Mouse (Mus musculus) megakaryocyte, adult 5-6 weeks (primary cell): ENCODE data around the gene AI597479. TPM values are rescaled to one million over a fixed set of nuclear protein-coding genes. Genes with fewer than 3 reads are reported as not detected.
"Not testable (repeated sequence)": the region's sequence is repeated elsewhere in the genome, so short reads cannot be mapped to it uniquely, and the experiment has no call there.

Experiments
- ATAC-seq: 2 replicates; pipeline ENCODE4 v1.8.0; 2016; ENCODE audit warnings: mild to moderate bottlenecking, inconsistent platforms; ENCODE audit not compliant: poor library complexity, severe bottlenecking
- total RNA-seq, 2 experiments: library from RNA; stranded (forward) in 1 of 2; stranded (reverse) in 1 of 2; fragments of 153-499, 151-499 nt in 1 of 2; fragments of 221-1000, 200-1000 nt in 1 of 2; gene quantifications; 2 replicates each; pipeline versions ENCODE4 v1.2.3 to v1.2.4; 2015 to 2017

Gene AI597479
- total RNA-seq, 2 experiments from 2014 or later = 9.3 to 13.4 TPM

DNA sequence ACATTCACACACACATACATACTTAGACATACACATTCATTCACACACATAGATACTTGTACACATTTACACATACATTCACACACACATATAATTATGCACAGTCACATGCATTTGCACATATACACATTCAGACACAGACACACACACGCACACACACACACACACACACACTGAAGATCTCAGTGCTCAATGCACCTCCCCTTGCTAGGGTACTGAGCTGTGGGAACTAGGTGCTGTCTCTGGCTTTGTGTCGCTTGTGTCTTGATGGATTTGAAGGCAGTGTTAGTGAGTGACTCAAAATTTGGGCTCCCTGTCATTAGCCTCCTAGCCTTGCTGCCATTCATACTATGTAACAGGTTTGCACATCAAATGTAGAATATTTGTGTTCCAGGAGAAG lies 24.1 kb downstream of the AI597479 start:
- no peak for ATAC-seq

DNA sequence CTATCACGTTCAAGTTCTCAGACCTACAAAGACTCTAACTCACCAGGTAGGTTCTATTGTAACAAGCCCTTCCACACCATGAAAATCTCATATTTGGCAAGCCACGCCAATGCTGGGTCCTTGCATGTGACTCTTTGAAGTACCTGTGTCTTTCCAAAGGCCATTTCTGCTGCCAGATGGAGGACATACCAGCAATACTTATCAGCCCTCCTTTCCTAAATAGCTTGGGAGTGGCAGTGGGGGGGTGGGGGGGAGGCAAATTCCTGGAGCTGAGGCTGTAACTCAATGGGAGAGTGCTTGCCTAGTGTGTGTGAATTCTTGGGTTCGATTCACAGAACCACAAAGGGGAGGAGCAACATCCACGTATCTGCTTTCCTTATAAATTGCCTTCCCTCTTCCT lies 26.2 kb downstream of the AI597479 start:
- ATAC-seq = no peak

DNA sequence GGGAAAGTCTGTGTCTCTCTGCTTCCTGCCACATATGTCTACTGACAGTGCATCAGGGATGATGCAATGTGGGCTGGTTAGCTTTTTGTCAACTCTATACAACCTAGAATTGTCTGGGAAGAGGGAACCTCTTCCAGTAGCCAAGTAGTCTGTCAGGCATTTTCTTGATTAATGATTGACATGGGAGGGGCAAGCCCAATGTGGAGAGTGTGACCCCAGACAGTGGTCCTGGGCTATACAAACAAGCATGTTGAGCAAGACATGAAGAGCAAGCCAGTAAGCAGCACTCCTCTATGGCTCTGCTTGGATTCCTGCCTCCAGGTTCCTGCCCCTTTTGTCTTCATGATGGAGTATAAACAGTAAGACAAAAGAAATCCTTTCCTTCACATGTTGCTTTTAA lies 28.7 kb downstream of the AI597479 start:
- no peak for ATAC-seq

DNA sequence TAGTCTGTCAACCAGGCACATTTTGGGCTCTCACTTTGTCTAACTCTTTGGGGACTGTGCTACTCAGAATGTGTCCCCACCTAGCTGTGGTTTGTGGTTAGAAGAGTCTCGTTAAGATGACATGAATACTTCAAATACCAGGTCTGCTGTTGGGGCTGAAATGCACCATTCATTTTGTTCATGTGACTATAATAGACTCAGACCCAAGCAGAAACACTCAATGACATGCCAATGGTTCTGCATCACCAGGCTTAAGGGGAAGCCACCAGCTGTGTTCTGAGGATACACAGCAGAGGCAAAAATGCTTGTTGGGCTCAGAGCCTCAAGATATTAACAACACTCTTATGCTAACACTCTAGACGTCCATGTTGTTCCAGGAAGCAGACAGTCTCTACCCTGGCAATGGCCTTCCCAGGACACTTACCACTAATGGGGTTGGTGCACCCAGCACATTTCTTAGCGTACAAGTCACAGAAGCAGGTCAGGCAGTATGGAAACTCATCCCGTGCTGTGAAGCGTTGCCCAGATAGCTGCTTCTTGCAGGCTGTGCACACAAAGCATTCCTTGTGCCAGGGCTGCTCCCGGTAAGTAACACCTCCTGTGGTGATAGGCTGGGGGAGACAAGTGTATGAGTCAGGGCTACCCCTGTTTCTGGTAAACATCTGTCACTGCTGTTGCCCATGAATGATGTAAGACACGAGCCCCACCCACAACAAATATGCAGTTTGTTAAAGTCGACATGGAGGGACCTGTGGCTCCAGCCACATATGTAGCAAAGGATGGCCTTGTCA lies 29.5 kb downstream of the AI597479 start:
- ATAC-seq = no peak

DNA sequence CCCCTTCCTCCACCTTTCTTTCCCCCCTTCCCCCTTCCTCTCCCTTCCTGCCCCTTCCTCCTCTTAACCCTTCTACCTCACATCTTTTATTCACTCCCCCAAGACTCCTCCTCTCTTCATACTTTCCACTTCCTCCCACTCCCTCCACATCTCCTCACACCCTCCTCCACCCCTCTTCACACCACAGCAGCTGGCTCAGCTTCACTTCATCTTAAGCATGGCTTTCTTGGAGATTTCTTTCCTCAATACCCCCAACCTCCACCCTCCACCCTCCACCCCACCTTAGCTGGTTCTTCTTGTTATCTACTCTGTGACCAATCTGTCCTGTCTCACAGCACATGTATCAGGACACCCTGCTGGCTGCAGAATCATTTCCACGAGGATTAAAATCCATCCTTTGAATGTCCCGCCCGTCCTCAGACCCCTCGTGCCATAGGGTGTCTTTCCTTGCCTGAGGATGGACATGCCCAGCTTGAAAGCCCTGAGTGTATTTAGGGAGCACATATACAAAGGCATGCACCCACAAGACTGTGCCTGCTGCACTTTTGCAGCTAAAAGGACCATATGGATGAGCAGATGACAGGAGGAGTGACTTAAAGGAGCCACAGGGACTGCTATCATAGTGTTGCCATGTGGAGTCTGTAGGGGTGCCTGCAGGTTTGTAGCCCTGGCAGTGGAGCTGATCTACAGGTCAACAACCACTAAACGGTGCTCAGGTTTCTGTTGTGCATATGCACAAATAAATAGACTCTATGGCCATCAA lies 31.9 kb downstream of the AI597479 start:
- 0 out of 2 replicates have a peak, but pooled peaks have one; percentile 30 for ATAC-seq

DNA sequence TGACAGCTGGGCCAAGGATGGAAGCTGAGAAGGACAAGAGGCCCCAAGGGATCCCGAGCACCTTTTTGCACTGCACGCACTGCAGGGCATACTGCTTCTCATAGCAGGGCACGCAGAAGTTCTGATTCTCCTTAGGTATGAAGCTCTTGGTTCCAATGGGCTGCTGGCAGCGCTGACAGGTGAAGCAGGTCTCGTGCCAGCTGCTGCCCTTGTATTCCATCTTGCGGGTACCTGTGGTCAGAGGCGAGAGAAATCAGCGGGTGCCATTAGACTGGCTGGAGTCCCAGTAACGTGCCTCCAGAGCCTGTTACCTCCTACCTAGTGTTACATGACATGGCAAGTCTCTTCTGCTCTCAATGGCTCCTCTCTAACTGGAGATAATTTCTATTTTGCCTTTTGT lies 33.1 kb downstream of the AI597479 start:
- no peak for ATAC-seq

DNA sequence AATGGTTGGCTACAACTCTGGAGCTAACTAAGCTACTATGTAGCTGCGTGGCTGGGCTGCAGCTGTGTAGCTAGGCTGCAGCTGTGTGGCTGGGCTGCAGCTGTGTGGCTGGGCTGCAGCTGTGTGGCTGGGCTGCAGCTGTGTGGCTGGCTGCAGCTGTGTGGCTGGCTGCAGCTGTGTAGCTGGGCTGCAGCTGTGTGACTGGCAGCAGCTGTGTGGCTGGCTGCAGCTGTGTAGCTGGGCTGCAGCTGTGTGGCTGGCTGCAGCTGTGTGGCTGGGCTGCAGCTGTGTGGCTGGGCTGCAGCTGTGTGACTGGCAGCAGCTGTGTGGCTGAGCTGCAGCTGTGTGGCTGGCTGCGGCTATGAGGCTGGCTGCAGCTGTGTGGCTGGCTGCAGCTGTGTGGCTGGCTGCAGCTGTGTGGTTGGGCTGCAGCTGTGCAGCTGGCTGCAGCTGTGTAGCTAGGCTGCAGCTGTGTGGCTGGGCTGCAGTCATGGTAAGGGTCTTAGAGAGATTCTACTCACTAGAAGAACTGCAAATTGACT lies 38.0 kb downstream of the AI597479 start:
- ATAC-seq = not testable (repeated sequence)

DNA sequence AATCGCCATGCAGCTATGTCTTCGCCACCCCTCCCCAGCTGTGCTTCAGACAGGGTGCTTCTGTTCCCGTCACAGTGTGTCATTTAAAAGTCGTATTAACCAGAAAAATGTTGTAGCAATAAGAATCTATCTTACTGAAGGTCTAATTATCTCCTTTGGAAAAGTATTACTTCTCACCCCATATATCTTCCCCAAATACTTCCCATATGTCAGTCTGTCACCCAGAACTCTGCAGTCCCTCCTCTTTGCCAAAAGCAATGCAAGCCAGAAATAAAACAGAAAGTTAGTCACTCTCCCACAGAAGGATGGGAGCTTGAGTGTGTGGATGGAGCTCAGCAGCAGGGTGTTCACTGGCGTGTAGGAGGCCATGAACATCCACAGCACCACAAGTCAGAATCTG lies 38.8 kb downstream of the AI597479 start:
- no peak for ATAC-seq

DNA sequence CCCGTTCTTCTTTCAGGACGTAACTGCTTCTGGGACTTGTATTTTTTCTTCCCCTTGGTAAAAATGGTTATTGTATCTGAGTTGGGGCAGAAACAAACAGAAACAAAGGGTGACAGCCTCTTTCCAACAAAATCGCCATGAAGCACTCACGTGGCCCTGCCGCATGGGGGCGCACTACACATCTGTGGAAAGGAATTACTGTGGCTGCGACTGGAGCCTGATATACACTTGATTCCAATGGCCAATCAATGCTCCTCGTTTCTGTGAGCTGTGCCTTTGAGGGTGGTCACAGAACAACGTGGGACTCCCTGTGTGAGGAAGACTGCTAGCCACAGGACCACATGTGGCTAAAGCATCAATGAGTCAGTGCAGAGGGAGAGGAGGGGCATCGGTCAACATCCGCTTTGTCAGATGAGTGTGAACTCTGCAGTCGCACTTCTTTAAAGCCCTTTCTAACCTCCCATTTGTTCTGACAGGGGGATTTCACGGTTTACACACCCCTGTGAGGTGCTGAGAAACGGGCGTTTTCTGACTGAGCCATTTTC lies 39.8 kb downstream of the AI597479 start:
- no peak; the same call in 1 of the 2 replicates for ATAC-seq

DNA sequence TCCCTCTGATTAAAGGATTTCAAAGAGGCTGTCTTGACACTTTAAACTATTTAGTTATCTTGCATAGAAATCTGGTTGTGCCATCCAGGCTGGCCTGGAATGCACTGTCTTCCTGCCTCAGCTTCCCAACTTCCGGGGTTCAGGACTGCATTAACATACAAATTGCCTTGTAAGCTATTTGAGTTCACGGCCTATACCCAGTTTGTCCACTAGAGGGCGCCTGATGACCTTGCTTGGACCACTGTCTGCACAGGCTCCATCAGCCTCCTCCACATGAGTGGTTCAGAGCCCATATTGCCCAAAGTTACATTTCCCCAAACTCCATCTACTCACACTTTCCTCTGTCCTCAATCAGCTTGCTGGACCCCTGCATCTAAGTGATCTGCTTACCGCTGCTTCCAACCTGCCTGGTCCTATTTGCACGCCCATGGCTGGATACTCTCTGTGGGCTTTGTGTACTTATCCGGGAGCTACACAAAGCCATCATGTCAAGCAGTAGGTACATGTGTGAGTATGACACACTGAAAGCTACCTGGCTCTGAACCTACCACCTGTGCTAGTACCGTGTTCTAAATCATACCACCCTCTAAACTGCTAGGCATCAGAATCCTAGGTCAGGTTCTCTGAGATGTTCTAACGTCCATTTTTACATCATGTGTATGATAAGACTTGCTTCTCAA lies 41.2 kb downstream of the AI597479 start:
- ATAC-seq = peak; percentile 90

DNA sequence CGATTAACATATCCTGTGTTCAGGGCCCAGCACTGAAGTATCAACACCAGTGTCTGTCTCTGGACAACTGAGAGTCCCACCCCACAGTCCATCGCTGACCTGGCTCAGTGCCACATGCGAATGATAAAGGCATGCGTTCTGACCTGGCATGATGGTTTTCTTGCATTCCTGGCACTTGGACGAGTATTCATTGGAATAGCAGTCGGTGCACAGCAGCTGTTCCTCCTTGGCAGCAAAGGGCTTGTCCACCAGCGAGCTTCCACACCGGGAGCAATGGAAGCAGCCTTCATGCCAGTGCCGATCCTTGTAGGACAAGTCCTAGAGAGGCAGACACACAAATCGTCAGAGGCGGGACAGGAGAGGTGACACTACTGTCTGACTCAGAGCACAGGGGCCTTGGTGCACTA lies 43.0 kb downstream of the AI597479 start:
- ATAC-seq = no peak

DNA sequence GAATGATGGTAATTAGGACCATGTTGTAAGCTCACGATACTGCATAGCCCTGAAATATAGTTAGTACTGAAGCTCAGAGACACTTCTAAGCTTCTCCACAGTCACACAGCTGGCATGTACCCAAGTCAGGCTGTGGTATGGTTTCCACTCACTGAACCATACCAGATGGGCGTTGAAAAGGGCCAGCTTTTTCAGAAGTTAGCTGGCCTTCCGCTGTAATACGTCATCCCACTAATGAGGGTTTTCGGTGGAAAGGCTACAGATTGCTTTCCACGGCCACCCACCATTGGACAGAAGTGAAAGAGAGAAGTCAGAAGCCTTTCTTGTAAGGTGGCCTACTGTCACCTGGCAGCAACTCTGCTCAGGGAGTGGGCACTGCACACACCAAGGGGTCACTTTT lies 44.3 kb downstream of the AI597479 start:
- ATAC-seq = no peak

DNA sequence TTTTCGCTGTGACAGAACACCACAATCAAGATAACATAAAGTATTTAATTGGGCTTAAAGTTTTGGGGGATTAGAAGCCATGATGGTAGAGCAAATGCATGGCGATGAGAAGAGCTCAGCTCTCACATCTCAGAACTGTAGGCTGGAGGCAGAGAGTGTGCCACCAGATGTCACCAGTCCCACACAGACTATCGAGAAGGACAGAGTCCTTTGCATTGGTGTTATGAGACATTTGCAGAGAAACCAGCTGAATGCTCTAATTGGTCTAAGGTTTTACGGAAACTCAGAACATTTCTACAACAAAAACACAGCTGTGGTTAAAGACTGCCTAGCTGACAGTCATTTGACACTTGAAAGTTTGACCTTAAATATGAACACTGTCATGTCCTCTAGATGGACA lies 44.8 kb downstream of the AI597479 start:
- no peak for ATAC-seq

DNA sequence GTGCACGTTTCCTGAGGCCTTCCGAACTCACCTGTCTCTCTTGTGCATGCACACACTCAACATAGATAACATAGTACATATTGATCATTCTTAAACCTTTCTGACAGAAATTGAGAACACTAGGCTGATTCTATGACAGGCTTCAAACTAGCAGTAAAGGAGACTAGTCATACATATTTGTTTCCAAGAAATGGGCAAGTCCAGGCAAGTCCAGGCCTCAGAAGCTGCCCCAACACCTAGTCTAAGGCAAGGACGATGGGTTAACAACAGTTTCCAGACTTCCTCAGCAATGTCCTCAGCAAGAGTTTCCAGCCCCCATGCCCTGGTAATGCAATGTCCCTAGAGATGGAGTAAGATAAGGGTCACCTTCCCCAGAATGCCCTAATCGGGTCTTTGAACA lies 45.3 kb downstream of the AI597479 start:
- ATAC-seq = no peak

DNA sequence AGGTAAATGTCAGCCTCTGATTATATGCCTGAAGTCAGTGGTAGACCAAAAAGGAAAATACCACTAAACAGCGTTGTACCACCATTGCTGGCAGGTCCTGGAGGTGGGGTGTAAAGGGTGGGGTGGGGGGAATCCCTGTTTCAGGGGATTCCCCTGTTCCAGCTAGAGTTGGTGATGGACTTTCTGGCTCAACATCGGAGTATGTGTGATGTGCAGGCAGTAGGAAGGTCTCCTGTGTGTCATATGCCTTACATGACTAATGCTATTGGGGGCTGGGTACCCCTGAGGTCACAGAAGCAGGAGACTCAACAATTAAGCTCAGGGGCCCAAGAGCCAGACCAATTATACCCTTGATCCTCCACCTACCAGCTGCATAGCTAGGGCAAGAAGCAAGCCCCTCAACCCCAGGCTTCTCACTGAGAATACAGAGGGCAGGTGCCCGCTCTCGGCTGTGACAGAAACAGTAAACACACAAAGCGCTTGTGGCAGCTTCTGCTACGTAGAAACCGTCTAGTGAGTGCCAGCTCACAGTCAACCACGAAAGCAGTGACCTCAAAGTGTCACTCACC lies 45.9 kb downstream of the AI597479 start:
- ATAC-seq = no peak

DNA sequence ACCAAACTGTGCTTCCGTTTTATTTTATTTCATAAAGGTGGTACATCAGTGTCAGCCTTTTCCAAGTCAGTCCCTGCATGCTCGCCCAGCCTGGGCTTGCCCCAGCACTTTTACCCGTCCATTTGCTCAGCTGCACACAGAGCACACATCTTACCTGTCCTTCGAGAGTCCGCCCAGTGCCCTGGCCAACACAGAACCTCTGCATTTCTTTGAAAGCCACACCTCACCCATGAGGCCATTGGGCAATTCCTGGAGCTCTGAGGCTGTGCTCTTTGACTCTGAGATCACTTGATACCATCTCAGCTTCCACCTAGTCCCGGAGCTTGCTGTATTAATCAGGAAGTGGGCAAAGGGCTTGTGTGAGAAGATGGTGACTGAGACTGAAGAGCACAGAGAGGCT lies 46.9 kb downstream of the AI597479 start:
- 0 out of 2 replicates have a peak, but pooled peaks have one; percentile 15 for ATAC-seq

DNA sequence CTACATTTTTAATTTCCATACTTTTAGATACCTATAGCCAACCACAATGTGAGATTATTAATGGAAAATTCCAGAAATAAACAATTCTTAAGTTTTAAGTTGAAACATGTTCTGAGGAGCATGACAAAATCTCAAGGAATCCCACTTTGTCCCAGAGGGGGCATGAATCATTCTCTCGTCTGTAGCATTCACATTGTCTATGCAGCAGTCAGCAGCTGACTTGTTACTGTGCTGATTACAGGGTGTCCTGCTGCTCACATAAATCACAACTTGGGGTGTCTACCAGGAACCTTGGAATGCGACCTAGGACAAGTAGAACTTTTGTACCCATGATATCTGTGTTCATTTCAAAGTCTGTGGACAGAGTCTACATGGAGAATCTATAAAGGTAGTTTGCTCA lies 49.0 kb downstream of the AI597479 start:
- no peak for ATAC-seq

DNA sequence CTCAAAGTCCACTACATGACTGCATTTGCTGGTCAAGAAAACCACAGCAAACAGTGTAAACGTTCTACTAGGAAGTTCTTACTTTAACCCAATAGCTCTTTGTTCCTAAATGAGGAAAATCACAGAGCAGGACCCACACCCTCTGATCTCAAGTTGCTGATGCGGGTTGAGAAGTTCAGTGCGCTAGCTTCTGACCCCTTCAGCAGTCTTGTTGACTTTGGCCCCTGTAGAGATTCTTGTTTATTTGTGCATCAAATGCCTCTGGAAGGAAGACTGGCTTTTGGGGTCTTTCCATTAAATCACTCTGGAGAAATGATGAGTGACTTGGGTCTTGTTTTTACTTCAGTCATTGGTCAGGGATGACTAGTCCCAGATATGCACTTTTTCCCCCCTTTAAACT lies 51.7 kb downstream of the AI597479 start:
- no peak for ATAC-seq

DNA sequence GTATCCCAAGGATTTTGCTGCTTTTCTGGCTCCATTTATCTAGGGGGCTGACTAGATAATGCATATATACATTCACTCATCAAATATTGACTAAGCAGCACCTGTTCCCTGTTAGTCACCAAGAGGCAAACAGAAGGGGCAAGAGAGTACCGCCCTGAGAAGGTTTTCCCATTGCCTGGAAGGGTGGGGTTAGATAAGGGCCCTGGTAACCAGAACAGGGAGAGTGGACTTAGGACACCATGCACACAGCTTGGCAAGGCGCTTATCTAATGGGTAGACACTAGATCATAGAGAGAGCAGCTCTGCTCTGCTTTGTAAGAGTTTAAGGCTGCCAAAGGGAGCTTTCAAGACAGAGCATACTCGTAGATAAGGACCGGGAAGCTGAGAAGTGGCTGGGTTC lies 54.1 kb downstream of the AI597479 start:
- ATAC-seq = no peak

DNA sequence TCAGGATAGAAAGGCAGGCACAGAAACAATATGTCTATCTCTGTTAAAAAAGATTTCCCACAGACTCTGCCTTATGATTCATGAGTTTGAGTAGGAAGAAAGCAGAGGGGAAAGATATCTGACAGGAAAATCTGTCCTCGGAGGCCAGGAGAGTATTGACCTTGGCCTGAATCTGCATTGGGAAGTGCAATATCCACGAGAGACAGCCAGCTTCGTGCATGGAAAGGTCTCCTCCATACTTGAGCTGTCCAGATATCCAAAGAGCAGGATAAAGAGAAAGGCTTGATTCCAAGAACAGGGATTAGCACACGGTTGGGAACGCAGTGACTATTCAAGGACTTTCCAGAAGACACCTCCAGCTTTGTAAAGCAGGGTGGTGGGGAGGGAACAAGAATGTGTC lies 55.0 kb downstream of the AI597479 start:
- no peak for ATAC-seq

DNA sequence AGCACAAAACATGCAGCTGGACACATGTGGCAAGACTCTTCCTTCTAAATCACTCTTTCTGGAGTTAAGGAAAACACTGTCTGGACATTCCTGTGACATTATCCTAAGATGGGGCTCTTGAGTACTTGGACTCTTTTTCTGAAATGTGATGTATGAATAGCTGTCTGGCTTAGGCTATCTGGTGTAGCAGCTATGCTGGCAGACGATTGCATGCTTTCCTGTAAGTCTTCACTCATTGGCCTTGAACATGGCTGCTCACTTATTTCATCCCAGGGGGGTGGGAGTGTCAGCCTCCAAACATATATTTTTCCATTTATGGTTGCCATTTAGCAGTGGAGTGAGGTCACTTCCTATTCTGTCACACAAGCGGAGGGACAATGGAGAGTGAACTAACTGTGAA lies 56.0 kb downstream of the AI597479 start:
- ATAC-seq = no peak
